Mouse (Mus musculus): Measurements from ENCODE around the gene Foxk2. TPM values are rescaled to one million over a fixed set of nuclear protein-coding genes. Genes with fewer than 3 reads are reported as not detected.

Foxk2 gene
- polyA plus RNA-seq, 1 experiment from 2014 or later = 13.8 TPM

DNA sequence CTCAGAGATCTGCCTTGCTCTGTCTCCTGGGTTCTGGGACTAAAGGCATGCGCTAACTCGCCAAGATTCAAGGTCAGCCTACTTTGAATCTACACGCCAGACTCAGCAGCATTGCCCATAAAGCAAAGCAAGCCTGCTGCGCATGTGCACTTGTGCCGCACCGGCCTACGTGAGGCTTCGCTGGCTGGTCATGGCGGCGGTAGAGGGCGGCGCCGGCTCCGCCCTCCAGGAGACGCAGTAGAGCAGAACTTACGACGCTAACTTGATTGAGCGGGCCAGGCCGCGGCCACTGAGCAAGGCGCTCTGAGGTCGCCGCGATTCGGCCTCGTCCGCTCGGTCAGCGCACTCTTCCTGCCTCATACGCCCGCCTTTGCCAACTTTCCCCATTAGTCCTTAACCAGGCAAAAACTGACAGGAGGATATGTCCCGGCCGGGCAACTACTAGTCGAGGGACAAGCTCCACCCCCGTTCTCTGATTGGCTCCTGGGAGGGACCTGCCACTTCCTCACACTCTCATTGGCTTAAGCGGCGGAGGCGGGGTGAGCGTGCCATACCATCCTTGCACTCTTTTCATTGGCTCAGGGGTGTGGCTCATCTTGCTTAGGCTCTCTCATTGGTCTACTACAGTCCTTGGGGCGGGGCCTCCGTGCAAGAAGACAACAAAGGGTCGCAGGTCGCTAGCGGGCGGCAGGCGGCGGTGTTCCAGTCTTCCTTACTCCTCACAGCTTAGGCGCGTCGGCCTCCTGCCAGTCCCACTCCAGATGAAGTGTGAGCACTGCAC lies 23.0 kb upstream of the Foxk2 start, which contains the start of gene Narf:
Gene Narf (plus strand): TSS at position 690 of the 781 bp plus-strand sequence.
- H3K36me3 ChIP-seq (replicated peaks) = peaks cover 21% of the 10 kb centered on the region
- H3K9me3 ChIP-seq = no peaks in the 10 kb centered on the region
- H3K4me3 ChIP-seq (replicated peaks) = peak within 1 kb of the TSS; percentile 77
- H3K27ac ChIP-seq = peak within 1 kb of the TSS; percentile 99
- H3K27me3 ChIP-seq = no peaks in the 10 kb centered on the region
- peaks cover 33% of the 10 kb centered on the region for H3K4me1 ChIP-seq
- under 1% methylated on average over 50 of the region's 50 CpGs for WGBS
- H3K4me2 ChIP-seq = peak within 1 kb of the TSS; percentile 56
- peak within 1 kb of the TSS; percentile 81 for H3K9ac ChIP-seq
- peak; percentile 100 for ATAC-seq (ENCODE audit: low FRiP score)

- Histone ChIP-seq H3K27me3 (no peaks in the 10 kb centered on the region), H3K4me2 (peak overlapping the region; percentile 56), H3K9ac (peak overlapping the region; percentile 81), H3K4me1 (peaks cover 33% of the 10 kb centered on the region), H3K27ac (peak overlapping the region; percentile 99), H3K36me3 (replicated peaks) (peaks cover 29% of the 10 kb centered on the region), H3K9me3 (no peaks in the 10 kb centered on the region), H3K4me3 (replicated peaks) (peak overlapping the region; percentile 77)
- 0 out of 2 replicates have a peak, but pooled peaks have one; percentile 1 for ATAC-seq (ENCODE audit: low FRiP score)
- 6% methylated on average over 28 of the region's 28 CpGs for WGBS
Measured at GRCm38 (mm10) chr11:121237345-121238128, 22.3 kb upstream of the Foxk2 start.

DNA sequence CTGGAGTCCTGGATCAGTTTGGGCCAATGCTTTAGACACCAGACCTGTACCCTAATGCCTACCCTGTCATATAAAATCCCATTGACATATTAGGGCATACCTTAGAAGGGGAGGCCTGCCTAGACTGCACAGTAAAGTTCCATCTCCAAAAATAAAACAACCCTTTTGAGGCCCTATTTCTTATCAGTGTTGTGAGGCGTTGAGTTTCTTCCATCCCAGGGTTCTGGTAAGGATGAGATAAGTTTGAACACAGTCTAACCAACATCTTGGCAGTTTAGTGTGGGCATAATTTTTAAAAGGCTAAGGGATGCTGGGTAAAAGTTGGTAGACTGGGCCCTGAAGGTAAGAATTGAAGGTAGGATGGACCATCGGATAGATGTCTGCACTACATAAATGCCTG lies 20.1 kb upstream of the Foxk2 start:
- Histone ChIP-seq H3K4me3 (replicated peaks) (no peak overlapping the region), H3K9me3 (no peaks in the 10 kb centered on the region), H3K36me3 (replicated peaks) (peaks cover 49% of the 10 kb centered on the region), H3K9ac (no peak overlapping the region), H3K4me2 (peak overlapping the region; percentile 6; the same call in 1 of the 2 replicates), H3K4me1 (peaks cover 33% of the 10 kb centered on the region), H3K27me3 (no peaks in the 10 kb centered on the region), H3K27ac (no peak overlapping the region)
- ATAC-seq (ENCODE audit: low FRiP score) = no peak
- WGBS = 98% methylated on average over 2 of the region's 2 CpGs

- no peak for ATAC-seq (ENCODE audit: low FRiP score)
- H3K9me3 ChIP-seq = no peaks in the 10 kb centered on the region
Measured at GRCm38 (mm10) chr11:121250196-121250595, 9.6 kb upstream of the Foxk2 start.

GRCm38 (mm10) chr11:121260211-121260906 lies 569 bp downstream of the Foxk2 start:
- H3K27me3 ChIP-seq = no peaks in the 10 kb centered on the region
- under 1% methylated on average over 41 of the region's 60 CpGs for WGBS
- H3K4me3 ChIP-seq (replicated peaks) = peak overlapping the region; percentile 100
- no peaks in the 10 kb centered on the region for H3K9me3 ChIP-seq
- peaks cover 20% of the 10 kb centered on the region for H3K4me1 ChIP-seq
- H3K9ac ChIP-seq = peak overlapping the region; percentile 99
- peaks cover 48% of the 10 kb centered on the region for H3K36me3 ChIP-seq (replicated peaks)
- 0 out of 2 replicates have a peak, but pooled peaks have one; percentile 0 for ATAC-seq (ENCODE audit: low FRiP score)
- peak overlapping the region; percentile 95 for H3K4me2 ChIP-seq
- peak overlapping the region; percentile 75 for H3K27ac ChIP-seq

More at GRCm38 (mm10) chr11:121250196-121250595, 9.6 kb upstream of the Foxk2 start:
- 91% methylated on average over 8 of the region's 8 CpGs for WGBS
- Histone ChIP-seq H3K27ac (no peak overlapping the region), H3K4me3 (replicated peaks) (no peak overlapping the region), H3K36me3 (replicated peaks) (peaks cover 95% of the 10 kb centered on the region), H3K4me1 (no peaks in the 10 kb centered on the region), H3K4me2 (no peak overlapping the region), H3K27me3 (no peaks in the 10 kb centered on the region), H3K9ac (no peak overlapping the region)

- Histone ChIP-seq H3K4me1 (peaks cover 20% of the 10 kb centered on the region), H3K4me2 (peak overlapping the region; percentile 95), H3K36me3 (replicated peaks) (peaks cover 47% of the 10 kb centered on the region), H3K9me3 (no peaks in the 10 kb centered on the region), H3K9ac (peak overlapping the region; percentile 99), H3K4me3 (replicated peaks) (peak overlapping the region; percentile 100), H3K27me3 (no peaks in the 10 kb centered on the region), H3K27ac (no peak overlapping the region)
- no peak for ATAC-seq (ENCODE audit: low FRiP score)
- 48% methylated on average over 2 of the region's 2 CpGs for WGBS
Measured at GRCm38 (mm10) chr11:121261074-121261473, 1.3 kb downstream of the Foxk2 start.

DNA sequence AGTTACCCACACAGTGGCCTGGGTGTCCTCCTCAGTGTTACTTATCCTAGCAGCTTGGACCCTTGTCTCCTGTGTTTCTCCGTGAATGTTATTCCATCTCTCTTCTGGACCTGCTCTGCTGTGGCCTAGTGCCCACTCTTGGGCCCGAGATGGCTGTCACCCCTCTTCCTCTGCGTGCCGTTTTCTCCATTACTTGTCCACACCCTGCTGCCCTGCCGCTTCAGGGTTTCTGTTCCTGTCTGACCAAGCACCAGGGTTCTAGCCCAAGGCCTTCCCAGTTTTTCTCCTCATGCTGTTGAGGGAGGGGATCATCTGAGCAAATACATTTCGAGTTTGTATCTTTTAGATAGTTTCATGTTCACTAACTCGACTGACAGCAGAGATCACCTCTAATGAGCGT lies 17.7 kb downstream of the Foxk2 start:
- H3K9me3 ChIP-seq = no peaks in the 10 kb centered on the region
- no peak overlapping the region for H3K4me2 ChIP-seq
- no peak overlapping the region for H3K27ac ChIP-seq
- no peaks in the 10 kb centered on the region for H3K4me1 ChIP-seq
- peaks cover 17% of the 10 kb centered on the region for H3K36me3 ChIP-seq (replicated peaks)
- H3K4me3 ChIP-seq (replicated peaks) = no peak overlapping the region
- 93% methylated on average over 8 of the region's 8 CpGs for WGBS
- H3K9ac ChIP-seq = no peak overlapping the region
- ATAC-seq (ENCODE audit: low FRiP score) = no peak
- no peaks in the 10 kb centered on the region for H3K27me3 ChIP-seq

DNA sequence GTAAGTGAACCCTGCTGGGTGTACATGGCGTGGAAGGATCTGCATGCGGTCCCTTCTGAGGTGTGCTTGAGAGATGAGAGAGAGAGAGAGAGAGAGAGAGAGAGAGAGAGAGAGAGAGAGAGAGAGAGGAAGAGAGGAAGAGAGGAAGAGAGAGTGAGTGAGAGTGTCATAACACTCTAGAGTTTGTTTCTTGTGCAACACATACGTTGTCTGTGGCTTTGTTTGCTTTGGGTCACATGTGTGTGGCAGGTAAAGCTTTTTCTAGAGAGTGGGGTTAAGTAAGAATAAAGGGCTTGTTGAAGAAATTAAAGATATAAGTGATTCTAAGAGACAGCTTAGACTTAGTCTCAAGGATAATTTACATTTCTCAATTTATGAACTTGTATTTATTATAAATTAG lies 18.2 kb downstream of the Foxk2 start:
- peaks cover 15% of the 10 kb centered on the region for H3K36me3 ChIP-seq (replicated peaks)

GRCm38 (mm10) chr11:121282911-121283310 lies 23.1 kb downstream of the Foxk2 start:
- WGBS = 86% methylated on average over 6 of the region's 6 CpGs
- Histone ChIP-seq H3K27ac (no peak overlapping the region), H3K27me3 (no peaks in the 10 kb centered on the region), H3K4me3 (replicated peaks) (no peak overlapping the region), H3K9me3 (no peaks in the 10 kb centered on the region), H3K4me1 (no peaks in the 10 kb centered on the region), H3K9ac (no peak overlapping the region), H3K36me3 (replicated peaks) (peaks cover 30% of the 10 kb centered on the region), H3K4me2 (no peak overlapping the region)
- ATAC-seq (ENCODE audit: low FRiP score) = no peak

More for the DNA sequence above, 18.2 kb downstream of the Foxk2 start:
- Histone ChIP-seq H3K27ac (no peak overlapping the region), H3K4me2 (no peak overlapping the region), H3K4me3 (replicated peaks) (no peak overlapping the region), H3K4me1 (no peaks in the 10 kb centered on the region), H3K9me3 (no peaks in the 10 kb centered on the region), H3K9ac (no peak overlapping the region), H3K27me3 (no peaks in the 10 kb centered on the region)
- ATAC-seq (ENCODE audit: low FRiP score) = no peak
- WGBS = 89% methylated on average over 3 of the region's 3 CpGs

DNA sequence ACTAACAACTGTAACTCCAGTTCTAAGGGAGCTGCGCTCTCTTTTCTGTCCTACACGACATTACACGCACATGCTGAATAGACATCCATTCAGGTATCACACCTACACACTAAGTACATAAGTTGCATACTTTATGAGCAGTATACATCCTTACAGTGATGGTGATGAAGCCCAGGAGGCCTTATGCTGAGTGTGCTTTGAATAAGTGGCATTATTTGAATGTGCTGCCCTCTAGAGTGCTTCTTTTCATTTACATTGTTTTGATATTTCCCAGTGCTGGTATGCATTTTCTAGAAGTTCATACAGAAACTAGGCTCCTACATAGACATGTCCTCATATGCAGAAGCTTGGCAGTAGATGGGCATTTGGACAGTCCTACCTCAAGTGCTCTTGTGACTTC lies 30.1 kb downstream of the Foxk2 start:
- Histone ChIP-seq H3K9ac (no peak overlapping the region), H3K4me3 (replicated peaks) (no peak overlapping the region), H3K9me3 (no peaks in the 10 kb centered on the region), H3K27me3 (no peaks in the 10 kb centered on the region), H3K4me2 (no peak overlapping the region), H3K36me3 (replicated peaks) (peaks cover 79% of the 10 kb centered on the region), H3K4me1 (no peaks in the 10 kb centered on the region), H3K27ac (no peak overlapping the region)
- ATAC-seq (ENCODE audit: low FRiP score) = no peak
- WGBS = 94% methylated on average over 3 of the region's 3 CpGs

GRCm38 (mm10) chr11:121294771-121295170 lies 35.0 kb downstream of the Foxk2 start:
- no peak overlapping the region for H3K4me2 ChIP-seq
- H3K27me3 ChIP-seq = no peaks in the 10 kb centered on the region
- H3K9me3 ChIP-seq = no peaks in the 10 kb centered on the region
- H3K9ac ChIP-seq = no peak overlapping the region
- H3K4me1 ChIP-seq = no peaks in the 10 kb centered on the region
- H3K4me3 ChIP-seq (replicated peaks) = no peak overlapping the region
- no peak for ATAC-seq (ENCODE audit: low FRiP score)
- H3K27ac ChIP-seq = no peak overlapping the region
- peaks cover 76% of the 10 kb centered on the region for H3K36me3 ChIP-seq (replicated peaks)
- WGBS = 97% methylated on average over 5 of the region's 5 CpGs

- H3K9ac ChIP-seq = no peak overlapping the region
- no peaks in the 10 kb centered on the region for H3K9me3 ChIP-seq
- no peak overlapping the region for H3K27ac ChIP-seq
- H3K4me1 ChIP-seq = no peaks in the 10 kb centered on the region
- WGBS = 92% methylated on average over 8 of the region's 8 CpGs
- H3K4me3 ChIP-seq (replicated peaks) = no peak overlapping the region
- H3K27me3 ChIP-seq = no peaks in the 10 kb centered on the region
- no peak overlapping the region for H3K4me2 ChIP-seq
- ATAC-seq (ENCODE audit: low FRiP score) = no peak
- H3K36me3 ChIP-seq (replicated peaks) = peaks cover 83% of the 10 kb centered on the region
Measured at GRCm38 (mm10) chr11:121298493-121298892, 38.7 kb downstream of the Foxk2 start.
